Mouse (Mus musculus): Measurements from ENCODE around the gene Clasp1.
A peak's percentile ranks its signal among the peaks of the same experiment; 100 is the strongest.

DNA sequence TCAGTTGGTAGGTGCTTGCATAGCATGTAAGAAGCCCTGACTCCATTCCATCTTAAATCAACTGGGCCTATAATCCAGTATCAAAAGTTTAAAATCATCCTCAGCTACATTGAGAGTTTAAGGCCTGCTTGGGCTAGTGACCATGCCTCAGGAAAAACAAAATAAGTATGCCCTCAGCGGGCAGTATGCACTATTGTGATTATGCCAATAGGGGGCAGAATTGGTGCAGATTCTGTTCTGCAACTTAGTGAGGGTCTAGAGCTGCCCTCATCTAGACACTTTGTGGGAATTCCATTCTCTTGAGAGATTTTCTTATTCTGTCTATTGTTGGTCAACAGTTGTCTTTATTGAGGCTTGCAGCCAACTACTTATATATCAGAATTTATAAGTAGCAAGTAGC lies 116.9 kb downstream of the Clasp1 start:
- TF ChIP-seq POLR2A (IDR thresholded peaks at IDR 0.05; ENCODE audit: low read depth, low read length) (no peak), MAX (IDR thresholded peaks at IDR 0.05; ENCODE audit: low read length) (no peak), CHD1 (IDR thresholded peaks at IDR 0.05; ENCODE audit: low read depth, low read length) (no peak), CTCF (conservative IDR thresholded peaks at IDR 0.05 in 1 of 2, IDR thresholded peaks at IDR 0.05 in 1 of 2; ENCODE audit: low read depth in 2 of 2, low read length in 2 of 2) (peak in 1 of 2 experiments; percentile 39; a peak in 3 of 4 replicates)
